Mouse (Mus musculus): ENCODE measurements around the gene Prex1.

Prex1 gene

DNA sequence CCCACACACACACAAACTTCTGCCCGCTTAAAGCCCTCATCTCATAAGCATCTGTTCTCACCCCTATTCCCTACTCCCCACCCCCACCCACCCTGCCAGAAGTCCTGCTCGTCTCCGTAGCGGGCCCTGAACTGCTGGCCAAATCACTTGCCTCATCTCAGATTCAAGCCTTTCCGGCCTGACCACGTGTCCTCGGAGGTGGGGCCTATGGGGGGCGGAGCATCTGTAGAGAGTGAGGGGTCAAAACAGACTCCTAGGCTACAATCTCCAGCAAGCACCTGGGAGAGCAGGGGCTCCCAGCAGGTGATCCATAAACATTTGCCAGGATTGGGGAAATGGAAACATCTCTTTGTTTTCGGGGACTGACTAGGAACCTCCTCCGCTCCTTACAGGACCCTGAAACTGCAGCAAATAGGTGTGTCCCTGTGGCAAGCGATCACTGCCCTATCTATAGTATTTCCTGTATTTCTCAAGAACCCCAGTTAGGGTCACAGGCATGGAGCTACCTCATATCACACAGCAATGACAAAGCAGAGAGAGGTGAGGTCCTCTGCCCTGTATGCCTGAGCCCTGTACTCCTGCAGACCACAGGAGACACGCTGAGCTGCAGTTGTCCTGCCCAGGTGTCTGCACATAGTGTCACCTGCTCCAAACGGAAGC, 29.6 kb downstream of the Prex1 start:
- peak in 1 of 2 experiments; percentile 23 for DNase-seq

DNA sequence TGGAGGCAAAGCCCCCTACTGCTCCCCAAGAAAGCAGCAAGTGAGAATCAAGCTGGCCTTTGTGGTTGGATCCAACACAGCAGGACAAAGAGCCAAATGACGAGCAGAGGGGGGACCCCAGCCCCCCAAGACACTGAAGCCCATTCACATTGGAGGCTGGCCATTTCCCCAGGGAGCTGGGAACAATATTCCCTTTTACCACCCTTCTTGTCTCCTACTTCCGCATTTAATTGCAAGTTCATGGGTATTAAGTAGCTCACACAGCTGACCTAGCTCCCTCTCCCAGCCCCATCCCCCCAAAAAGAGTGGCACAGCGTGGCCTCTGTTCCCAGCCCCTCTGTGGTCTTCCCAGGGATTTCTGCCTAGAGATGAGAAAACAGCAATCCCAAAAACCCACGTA, 30.8 kb downstream of the Prex1 start:
- DNase-seq: no peak

DNA sequence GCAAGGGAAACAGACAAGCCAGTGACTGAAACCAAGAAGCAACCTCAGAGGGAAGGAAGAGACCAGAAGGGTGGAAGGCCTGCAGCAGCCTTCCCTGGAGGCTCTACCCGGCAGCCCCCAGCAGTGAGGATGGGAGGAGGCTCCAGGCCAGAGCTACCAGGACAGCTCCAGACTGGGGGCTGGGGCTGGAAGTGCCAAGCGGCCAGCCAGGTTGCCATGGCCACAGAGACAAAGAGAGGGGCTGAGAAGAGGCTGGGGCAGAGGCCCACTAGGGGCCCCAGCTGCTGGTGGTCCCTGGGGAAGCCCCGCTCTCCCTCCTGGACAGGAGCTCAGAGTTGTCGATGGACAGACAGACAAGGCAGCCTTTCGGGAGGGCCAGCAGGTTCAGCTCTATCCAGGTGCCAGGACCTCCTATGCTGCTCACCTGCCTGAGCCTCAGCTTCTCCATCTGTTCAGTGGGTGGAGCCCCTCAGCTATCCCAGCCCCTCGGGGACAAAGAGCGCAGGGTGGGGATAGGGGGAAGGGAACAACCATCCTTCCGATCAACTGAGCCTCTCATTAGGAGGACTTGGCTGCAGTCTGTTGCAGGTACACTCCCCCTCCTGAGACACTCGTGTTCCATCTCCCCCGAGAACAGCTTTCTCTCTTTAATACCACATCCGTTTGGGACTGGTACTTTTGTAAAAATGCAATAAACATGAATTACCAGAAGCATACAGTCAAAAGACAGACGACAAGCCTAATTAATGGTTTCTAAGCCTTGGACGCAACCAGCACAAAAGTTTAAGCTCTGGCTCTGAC, 34.5 kb downstream of the Prex1 start:
- DNase-seq: no peak

DNA sequence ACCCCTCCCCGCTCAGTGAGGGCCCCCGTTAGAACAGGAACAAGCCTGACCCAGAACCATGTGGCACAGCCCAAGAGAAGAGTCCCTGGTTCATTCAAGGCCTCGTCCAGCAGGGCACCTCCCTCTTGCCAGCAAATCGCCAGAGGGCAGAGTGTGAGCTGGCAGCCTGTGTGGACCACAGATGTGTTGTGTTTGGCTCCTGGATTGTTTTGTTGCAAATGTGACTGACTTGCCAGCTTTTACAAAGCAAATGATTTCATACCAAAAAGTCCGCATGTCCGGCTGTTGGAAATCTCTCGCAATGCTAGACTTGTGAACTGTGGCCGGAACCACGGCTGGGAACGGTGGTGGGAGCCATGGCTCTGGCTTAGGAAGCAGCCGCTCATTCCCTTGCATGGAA, 36.7 kb downstream of the Prex1 start:
- DNase-seq: no peak

DNA sequence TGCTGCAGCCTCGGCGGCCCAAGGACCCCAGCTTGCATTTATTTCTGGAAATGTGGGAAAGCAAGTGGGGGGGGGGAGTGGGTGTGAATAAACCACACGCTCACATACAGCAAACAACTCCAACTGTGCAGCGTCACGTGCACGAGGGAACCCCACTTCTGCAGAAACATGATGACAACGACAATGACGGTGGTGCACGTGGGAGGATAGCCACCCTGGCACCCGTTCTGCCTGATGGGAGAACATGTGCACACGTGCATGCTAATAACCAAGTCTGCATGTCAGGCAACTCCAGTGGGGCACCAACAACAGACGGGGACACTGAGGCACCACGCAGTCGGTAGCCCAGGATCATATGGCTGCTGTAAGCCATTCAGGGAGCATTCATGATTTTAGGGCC, 37.1 kb downstream of the Prex1 start:
- no peak for DNase-seq

DNA sequence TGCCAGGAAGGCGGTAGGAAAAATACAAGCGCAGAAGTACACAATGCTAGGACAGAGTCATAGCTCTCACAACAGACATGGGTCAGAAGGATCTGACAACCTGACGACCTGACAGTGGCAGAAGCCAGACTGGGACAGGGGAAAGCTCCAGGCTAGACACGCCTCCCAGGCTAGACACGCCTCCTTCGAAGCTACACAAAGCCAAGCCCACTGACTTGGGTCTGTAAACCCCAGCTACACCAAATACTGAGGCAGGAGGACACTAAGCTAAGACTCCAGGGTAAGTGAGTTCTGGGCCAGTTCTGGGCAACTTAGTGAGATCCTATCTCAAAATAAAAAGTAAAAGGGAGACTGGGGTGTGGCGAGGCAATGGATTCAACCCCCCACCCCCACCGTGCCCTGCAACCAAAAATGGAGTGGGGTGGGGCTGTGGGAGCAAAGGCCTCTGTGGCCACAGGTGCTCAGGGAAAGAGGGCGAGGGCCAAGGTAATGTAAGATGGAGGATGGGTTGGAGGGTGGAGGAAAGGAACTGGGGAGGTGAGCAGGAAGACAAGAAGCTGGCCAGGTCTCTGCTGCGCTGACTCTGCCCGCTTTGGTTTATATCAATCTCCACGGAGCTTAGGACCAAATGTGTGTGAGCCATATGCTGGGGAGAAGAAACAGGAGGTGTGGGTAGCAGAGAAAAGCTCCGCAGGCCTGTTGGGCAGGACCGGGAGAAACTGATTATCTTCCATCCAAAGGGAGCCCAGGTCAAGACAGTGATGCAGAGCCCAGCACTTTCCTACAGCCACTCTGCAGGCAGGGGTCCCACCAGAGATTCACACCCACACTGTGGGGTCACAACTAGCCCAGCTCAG, 37.8 kb downstream of the Prex1 start:
- no peak for DNase-seq

DNA sequence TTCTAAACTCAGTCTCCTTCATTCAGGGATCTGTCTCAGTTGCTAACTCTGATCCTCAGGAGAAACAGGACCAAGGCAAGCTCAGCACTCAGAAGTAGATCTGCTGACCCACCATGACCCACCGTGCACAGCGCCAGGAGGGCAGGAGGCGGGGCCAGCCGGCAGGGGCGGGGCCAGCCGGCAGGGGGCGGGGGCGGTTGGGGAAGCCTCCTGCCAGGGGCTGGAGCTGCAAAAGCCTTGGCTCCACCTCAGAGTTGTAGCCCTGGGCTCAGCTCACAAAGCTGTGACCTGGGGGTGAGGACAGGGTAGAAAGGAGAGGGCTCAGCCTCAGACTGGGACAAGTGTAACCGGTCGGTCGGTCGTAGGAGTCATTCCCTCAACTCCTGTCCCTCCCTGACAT, 38.9 kb downstream of the Prex1 start:
- no peak for DNase-seq

DNA sequence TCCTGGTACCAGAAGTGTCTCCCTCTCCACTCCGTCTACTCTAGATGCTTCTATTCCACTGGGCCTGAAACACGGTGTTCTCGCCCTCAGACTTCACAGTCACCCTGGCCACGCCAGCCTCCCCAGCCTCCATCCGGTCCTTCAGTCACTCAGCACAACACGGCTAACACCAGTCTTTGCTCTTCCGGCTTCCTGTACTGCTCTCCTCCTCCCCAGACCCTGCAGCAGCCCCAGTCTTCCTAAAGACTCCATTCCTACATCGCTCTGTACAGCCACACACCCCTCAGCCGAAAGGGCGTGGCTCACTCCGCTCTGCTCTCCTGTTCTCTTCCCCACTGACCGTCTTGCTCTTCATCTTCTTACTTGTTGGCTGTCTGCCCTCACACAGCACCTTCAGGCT, 39.7 kb downstream of the Prex1 start:
- DNase-seq: no peak

DNA sequence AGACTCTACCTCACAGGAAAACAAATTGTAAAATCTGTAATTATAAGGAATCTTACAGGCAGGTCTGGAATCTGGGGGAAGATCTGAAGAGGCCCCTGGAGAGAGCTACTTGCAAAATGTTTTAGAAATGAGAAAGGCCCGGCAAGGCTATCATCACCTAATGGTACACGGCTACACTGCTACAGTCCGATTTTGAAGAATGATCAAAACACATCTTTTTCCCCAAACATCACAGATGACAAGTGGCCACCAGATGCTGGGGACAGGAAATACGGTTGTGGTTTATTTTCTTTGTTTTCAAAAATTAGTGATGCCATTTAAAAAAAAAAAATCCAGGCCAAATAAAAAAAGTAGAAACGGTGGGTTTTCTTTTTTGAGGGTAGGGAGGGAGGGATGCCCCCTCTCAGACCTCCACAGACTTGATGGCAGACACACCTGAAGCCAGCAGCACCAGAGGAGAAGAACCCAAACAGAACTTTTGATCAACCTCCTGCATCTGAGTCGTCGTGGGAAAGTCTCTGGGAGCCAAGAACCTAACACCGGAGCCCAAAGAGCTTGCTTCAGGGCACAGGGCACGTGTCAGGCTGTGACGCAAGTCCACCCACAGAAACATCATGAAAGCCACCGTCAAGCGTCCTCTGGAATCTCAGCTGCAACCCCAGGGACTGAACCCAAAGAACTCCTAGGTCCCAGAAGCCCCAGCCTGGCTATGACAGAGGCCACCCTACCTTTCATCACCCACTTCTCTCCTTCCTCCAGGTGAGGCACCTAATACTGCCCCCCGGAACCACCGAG, 41.3 kb downstream of the Prex1 start:
- DNase-seq: no peak

DNA sequence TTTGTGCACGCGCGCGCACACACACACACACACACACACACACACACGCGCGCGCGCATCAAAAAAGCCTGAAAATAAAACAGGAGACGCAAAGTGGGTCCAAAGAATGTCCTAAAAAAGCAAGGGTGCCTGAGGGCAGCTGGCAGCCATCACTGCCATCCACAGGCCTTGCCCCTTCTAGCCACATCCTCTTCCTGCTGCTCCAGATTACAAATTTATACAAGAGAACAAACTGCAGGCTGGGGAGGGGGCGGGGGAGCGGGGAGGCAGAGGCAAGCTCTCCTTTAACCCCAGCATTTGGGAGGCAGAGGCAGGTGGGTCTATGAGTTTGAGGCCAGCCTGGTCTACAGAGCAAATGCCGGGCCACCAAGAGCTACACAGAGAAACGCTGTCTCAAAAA, 42.0 kb downstream of the Prex1 start:
- DNase-seq: no peak

DNA sequence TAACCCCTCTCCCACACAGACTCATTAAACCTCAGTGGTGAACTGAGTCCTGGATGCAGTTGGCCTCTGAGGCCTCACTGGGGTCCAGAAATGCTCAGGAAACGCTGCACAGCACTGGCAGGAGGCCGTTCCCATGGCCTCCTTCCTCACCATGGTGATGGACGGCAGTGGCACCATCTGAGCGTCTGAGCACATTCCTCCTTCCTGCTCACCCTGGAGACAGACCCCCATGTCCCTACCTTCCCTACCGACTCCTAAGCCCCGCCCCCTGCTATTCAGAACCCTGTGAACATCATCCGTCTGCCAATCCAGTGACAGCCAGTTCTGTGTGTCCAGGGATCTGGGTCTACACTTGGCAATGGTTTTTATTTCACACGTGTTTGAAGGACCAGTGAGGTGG, 42.6 kb downstream of the Prex1 start:
- no peak for DNase-seq

DNA sequence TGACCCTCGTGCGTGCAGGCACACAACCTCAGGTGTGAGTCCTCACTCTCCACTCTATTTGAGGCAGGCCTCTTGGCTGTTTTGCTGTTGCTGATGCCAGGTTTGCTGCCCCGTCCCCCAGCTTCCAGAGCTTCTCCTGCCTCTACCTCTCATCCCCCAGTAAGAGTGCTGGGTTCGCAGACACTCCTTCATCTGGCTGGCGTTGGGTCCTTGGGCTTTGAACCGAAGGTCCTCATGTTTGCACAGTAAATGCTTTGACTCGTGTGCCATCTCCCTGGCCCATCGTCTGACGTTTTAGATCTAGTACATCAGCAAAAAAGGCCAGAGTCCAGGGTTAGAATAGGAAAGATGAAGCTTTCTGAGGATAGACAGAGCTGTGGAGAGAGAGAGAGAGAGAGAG, 43.7 kb downstream of the Prex1 start:
- no peak for DNase-seq

DNA sequence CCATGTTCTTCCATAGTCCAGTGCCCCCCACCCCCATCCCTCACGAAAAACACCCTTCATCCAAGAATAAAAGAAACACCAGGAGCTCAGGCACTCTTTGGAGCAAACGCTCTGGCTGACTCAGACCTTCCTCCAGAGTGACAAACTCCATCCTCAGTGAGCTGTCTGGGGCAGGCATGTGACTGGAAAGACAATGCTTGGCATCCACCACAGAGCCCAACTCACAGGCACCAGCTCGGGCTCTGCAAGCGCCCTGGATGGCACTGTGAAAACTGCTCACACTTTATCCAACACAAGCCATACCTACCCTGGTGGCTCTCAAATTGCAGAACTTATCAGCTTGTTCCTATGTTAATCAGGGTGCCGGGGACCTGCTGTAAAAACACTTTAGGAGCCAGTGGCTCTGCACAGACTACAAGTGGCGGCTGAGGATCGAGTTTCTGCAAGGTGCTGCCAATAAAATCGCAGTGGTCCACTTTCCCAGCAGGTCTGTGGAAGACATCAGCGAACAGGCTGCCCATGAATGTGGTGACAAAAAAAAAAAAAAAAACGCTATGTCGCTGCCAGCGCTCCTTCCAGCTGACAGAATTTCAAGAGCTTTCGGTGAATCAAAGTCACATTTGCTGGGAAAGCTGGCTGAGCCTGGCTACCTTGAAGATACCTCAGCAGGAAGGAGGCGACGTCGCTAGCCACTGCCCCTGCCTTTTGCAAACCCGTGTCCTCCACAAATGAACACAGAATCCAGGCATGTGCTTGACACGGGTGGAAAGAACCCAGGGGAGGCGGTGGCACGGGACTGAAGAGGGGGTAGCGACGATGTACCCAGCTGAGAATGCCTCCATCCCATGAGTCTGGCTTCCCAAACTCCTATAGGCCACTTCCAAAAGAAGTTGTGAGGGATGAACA, 45.6 kb downstream of the Prex1 start:
- DNase-seq: no peak

DNA sequence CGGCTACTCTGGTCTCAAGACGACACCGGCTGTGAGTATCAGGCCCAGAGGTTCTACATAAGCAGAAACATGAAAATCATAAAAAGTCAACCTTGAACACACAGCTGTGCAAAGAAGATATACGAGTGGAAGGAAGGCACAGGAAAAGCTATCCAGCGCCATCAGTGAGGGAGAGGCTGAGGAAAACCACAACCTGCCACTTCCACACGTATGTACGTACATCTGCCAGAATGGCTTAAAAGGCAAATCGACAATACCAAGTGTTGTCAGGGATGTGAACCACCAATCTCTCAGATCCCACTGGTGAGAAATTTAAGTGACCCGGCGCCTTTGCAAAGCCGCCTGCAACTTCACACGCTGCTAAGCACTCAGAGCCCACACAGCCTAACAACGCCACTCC, 47.5 kb downstream of the Prex1 start:
- no peak for DNase-seq

DNA sequence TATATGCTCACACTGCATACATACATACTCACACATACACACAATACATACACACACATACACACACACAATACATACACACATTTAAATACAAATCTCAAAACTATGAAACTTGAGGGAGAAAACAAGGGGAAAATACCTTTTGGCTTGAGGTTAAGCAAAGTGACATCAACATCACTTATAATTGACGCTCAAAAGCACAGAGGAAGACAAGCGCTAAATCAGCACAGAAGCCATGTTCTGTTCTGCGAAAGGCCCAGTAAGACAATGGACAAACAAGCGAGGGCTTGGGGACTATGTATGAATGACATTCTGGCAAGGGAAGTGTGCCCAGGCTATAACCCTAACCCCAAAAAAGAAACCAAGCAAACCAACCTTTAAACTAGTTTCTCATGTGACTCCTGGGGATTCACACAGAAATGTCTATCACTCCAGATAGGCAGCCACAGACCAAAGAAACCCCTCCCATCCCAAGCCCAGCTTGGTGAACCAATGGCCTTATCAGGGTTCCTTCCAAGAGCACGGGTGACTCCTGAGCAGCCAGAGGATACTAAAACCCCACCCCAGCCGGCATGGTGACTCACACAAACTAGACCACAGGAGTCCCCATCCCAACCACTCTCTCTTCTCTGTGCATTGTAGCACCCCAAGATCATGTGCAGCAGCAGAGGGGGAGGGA, 48.2 kb downstream of the Prex1 start:
- DNase-seq: no peak

DNA sequence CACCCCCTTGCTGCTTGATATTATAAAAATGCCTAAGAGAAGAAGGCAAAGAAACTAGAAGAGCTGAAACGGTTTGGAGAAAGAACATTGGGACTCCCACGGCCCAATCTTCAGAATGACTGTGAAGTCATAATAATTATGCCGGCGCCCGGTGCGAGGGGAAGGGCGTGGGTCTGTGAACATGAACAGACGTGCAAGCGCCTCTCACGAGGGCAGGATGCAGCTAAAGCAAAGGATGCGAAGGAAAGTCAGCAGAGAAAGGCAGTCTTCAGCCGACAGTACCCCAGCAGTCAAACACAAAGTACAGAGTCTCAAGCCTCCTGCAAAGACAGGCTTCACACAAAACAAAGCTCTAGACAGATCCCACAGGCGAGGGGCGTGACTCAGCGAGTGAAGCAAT, 49.1 kb downstream of the Prex1 start:
- DNase-seq: no peak

DNA sequence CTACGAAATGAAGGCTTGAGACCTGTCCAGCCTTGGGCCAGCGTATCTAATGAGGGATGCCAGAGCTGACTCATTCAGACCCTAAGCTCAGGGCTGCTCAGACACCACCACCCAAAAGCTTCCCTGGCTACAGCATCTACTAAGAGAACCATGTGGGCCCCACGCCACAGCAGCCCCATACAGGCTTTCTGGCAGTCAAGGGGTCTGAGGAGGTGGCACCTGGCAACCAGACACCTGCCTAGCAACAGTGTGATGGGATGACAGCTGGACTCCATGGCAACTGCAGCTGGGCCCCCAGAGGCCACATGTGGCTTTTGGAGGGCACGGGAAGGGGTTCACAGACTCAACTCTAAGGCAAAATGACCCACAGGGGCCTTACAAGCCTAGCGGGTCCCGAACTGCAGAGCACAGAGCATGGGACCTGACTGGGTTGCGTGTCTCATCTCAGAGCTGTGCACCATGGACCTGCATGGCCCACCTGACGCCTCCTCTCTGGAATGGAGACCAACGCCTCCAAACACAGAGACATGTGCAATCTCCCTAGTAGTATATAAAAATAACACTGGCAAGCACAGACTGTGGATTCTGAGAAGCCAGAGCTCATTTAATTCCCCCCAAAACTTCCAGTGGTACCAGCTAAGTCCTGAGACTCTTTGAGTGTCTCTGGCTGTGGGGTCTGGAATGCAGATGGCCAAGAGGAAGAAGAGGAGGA, 50.2 kb downstream of the Prex1 start:
- DNase-seq: no peak

DNA sequence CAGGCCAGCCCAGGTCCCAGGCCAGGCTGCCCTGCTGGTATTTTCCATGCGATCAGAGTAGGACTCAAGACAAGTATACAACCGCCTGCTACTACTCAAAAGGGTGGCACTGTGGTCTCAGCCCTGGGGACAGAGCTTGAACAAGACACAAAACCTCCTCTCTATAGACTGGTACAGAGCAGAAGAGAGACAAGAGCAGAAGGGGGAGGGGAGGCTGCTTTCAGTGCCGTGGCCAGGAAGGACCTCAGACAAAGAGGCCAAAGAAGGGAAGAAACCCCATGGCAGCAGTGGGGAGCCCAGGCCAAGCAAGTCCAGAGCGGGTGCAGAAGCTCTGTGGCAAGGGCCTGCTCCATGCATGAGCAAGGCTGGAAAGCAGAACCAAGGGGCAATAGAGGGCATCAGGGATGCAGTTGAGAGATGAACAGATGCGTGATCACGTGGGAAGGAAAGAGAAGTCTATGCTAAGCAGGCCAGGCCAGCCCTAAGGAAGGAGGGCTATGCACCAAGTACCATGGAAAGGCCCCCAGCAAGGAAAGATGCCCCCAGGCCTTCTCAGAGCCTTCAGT, 51.0 kb downstream of the Prex1 start:
- peak in 1 of 2 experiments; percentile 22 for DNase-seq

DNA sequence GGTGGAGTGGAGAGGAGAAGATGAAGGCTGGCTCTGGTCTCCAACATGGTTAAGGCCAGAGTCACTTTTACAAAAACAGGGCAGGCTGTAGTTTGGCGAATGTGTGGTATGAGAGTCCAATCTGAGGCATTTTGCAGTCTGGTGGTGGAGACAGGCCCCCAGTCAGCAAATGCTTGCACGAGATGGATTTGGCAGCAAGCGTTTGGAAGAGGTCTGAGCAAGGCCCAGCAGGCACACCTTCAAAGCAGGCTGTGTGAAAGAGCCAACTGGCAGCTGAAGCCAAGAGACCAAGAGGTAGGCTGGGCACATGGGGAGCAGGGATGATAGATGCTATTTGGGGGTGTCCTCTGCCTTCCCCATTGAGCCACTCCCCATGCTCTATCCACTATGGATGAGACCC, 51.7 kb downstream of the Prex1 start:
- DNase-seq: no peak

DNA sequence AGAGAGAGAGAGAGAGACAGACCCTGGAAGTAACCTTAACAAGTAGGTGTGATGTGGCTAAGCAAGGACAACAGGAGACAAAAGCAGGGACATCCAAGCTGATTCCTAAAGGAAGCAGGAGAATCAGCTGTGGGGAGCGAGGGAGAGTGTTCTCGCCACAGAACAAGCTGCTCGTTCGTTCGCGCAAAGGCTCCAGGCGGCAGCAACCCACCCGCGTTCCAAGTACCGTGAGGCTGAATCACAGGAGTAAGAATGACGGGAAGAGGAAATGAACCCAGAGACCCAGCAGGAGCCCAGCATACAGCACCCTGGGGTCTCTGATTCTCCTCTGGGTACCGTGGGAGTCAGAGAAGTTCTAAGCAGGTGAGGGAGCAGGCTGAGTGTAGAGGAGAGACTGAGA, 52.1 kb downstream of the Prex1 start:
- DNase-seq: no peak

Data from B cell, adult 2 months (primary cell).